21 mouse cellular contexts compared by ENCODE assay signal in genomic region chr14:14309416-14309815, GRCm38 (mm10). TPM values are rescaled to one million over a fixed set of nuclear protein-coding genes. Genes with fewer than 3 reads are reported as not detected.
A peak's percentile ranks its signal among the peaks of the same experiment; 100 is the strongest.
DNase-seq lines count a peak whose midpoint lies in the region; ATAC-seq and TF ChIP-seq lines count a peak whose summit lies in the region.
"Had no signal": no experiment of that assay in that cellular context is flagged by ENCODE, and none has a peak within 500 bp of the region (broad histone marks: within the 10 kb centered on the region; RNA-seq: fewer than 3 reads in every experiment).

No protein-coding gene starts in this region.

- peak; percentile 36 to 37 for DNase-seq in cerebellum, postnatal 14 days
- DNase-seq in heart, adult 2 months = no peak
- no peak for DNase-seq in lung, embryonic 14.5 days
- DNase-seq in lung, postnatal 14 days = no peak
- no peak for DNase-seq in lung, postnatal 4 days
- DNase-seq: kidney, adult 9 months; liver, postnatal 0 days; thymus, postnatal 4 days had no signal

- TF ChIP-seq POLR2A in heart, adult 2 months (IDR thresholded peaks at IDR 0.05; ENCODE audit: insufficient read depth, low read depth, low read length) = no peak

- WGBS in heart, embryonic 15.5 days = 45% methylated on average over 14 of the region's 14 CpGs
- 38% methylated on average over 14 of the region's 14 CpGs for WGBS in heart, adult 2 months
- WGBS in lung, embryonic 14.5 days = 47% methylated on average over 14 of the region's 14 CpGs
- WGBS in limb, embryonic 13.5 days = 55% methylated on average over 14 of the region's 14 CpGs

- peak overlapping the region; percentile 45 for H3K4me2 ChIP-seq in heart, embryonic 15.5 days
- peak overlapping the region; percentile 18; the same call in 1 of the 2 replicates for H3K4me2 ChIP-seq in lung, embryonic 14.5 days
- peak overlapping the region; percentile 48 for H3K4me2 ChIP-seq in limb, embryonic 13.5 days (replicated peaks)
- H3K4me2 ChIP-seq: embryonic facial prominence, embryonic 15.5 days; forebrain, embryonic 13.5 days; hindbrain, embryonic 13.5 days; limb, embryonic 15.5 days had no signal

- H3K4me3 ChIP-seq in heart, embryonic 15.5 days = peak overlapping the region; percentile 14
- H3K4me3 ChIP-seq in heart, adult 2 months = no peak overlapping the region
- H3K4me3 ChIP-seq in lung, embryonic 14.5 days (ENCODE audit: low read depth, low read length) = no peak overlapping the region
- no peak overlapping the region; the same call in 1 of the 2 replicates for H3K4me3 ChIP-seq in limb, embryonic 13.5 days
- H3K4me3 ChIP-seq: embryonic facial prominence, embryonic 15.5 days; forebrain, embryonic 13.5 days; hindbrain, embryonic 13.5 days; midbrain, embryonic 13.5 days had no signal

- no peak overlapping the region for H3K27ac ChIP-seq in heart, embryonic 15.5 days
- no peak overlapping the region for H3K27ac ChIP-seq in heart, adult 2 months
- H3K27ac ChIP-seq in lung, embryonic 14.5 days (ENCODE audit: low read depth) = no peak overlapping the region
- no peak overlapping the region for H3K27ac ChIP-seq in limb, embryonic 13.5 days
- H3K27ac ChIP-seq: embryonic facial prominence, embryonic 15.5 days; forebrain, embryonic 13.5 days; hindbrain, embryonic 13.5 days; limb, embryonic 15.5 days; macrophage; midbrain, embryonic 13.5 days had no signal

- TF ChIP-seq EP300 in heart, adult 2 months (IDR thresholded peaks at IDR 0.05; ENCODE audit: insufficient read depth, low read depth, low read length) = no peak

- TF ChIP-seq CTCF in heart, adult 2 months (IDR thresholded peaks at IDR 0.05) = no peak
- TF ChIP-seq CTCF in lung, embryonic 14.5 days (IDR thresholded peaks at IDR 0.05; ENCODE audit: low read depth) = no peak

- H3K9ac ChIP-seq in heart, embryonic 15.5 days = no peak overlapping the region
- H3K9ac ChIP-seq in heart, adult 2 months (ENCODE audit: low read depth, low read length) = no peak overlapping the region
- no peak overlapping the region for H3K9ac ChIP-seq in lung, embryonic 14.5 days
- H3K9ac ChIP-seq in limb, embryonic 13.5 days = no peak overlapping the region
- H3K9ac ChIP-seq: embryonic facial prominence, embryonic 15.5 days; forebrain, embryonic 13.5 days; hindbrain, embryonic 13.5 days; limb, embryonic 15.5 days; liver, postnatal 0 days; midbrain, embryonic 13.5 days had no signal

- no peaks in the 10 kb centered on the region for H3K36me3 ChIP-seq in heart, embryonic 15.5 days
- no peaks in the 10 kb centered on the region for H3K36me3 ChIP-seq in heart, adult 2 months (ENCODE audit: control insufficient read depth, insufficient read depth, low read length)
- H3K36me3 ChIP-seq in lung, embryonic 14.5 days (ENCODE audit: insufficient read depth) = no peaks in the 10 kb centered on the region
- no peaks in the 10 kb centered on the region for H3K36me3 ChIP-seq in limb, embryonic 13.5 days
- H3K36me3 ChIP-seq: embryonic facial prominence, embryonic 15.5 days; hindbrain, embryonic 13.5 days; limb, embryonic 15.5 days; midbrain, embryonic 13.5 days had no signal

- no peaks in the 10 kb centered on the region for H3K79me2 ChIP-seq in heart, adult 2 months (replicated peaks; ENCODE audit: control insufficient read depth, insufficient read depth, low read length)

- intact Hi-C loops in heart, adult 2 months (cut with DNase I) = no loop called here

- no peak for ATAC-seq in cerebellum, adult (ENCODE audit: insufficient number of reproducible peaks, low FRiP score, low TSS enrichment)
- ATAC-seq in heart, embryonic 15.5 days (replicated peaks; ENCODE audit: insufficient number of reproducible peaks, insufficient read depth, low FRiP score, low read depth) = no peak
- no peak for ATAC-seq in lung, embryonic 14.5 days (ENCODE audit: insufficient read depth)
- no peak for ATAC-seq in limb, embryonic 13.5 days (ENCODE audit: low FRiP score, low read depth)
- ATAC-seq: forebrain, embryonic 13.5 days; liver, postnatal 0 days; midbrain, embryonic 13.5 days had no signal

- H3K4me1 ChIP-seq in heart, embryonic 15.5 days (replicated peaks) = no peaks in the 10 kb centered on the region
- no peaks in the 10 kb centered on the region for H3K4me1 ChIP-seq in heart, adult 2 months (ENCODE audit: control insufficient read depth, insufficient read depth, low read length)
- H3K4me1 ChIP-seq in lung, embryonic 14.5 days (ENCODE audit: insufficient read depth) = no peaks in the 10 kb centered on the region
- no peaks in the 10 kb centered on the region for H3K4me1 ChIP-seq in limb, embryonic 13.5 days
- H3K4me1 ChIP-seq: embryonic facial prominence, embryonic 15.5 days; forebrain, embryonic 13.5 days; hindbrain, embryonic 13.5 days; limb, embryonic 15.5 days; midbrain, embryonic 13.5 days had no signal

- H3K9me3 ChIP-seq in heart, embryonic 15.5 days (replicated peaks) = no peaks in the 10 kb centered on the region
- no peaks in the 10 kb centered on the region for H3K9me3 ChIP-seq in lung, embryonic 14.5 days (ENCODE audit: low read depth, low read length)
- no peaks in the 10 kb centered on the region for H3K9me3 ChIP-seq in limb, embryonic 13.5 days
- H3K9me3 ChIP-seq: embryonic facial prominence, embryonic 15.5 days; forebrain, embryonic 13.5 days; hindbrain, embryonic 13.5 days; limb, embryonic 15.5 days; midbrain, embryonic 13.5 days had no signal

- H3K27me3 ChIP-seq in heart, embryonic 15.5 days = no peaks in the 10 kb centered on the region
- no peaks in the 10 kb centered on the region for H3K27me3 ChIP-seq in heart, adult 2 months (ENCODE audit: control insufficient read depth, insufficient read depth, low read length)
- H3K27me3 ChIP-seq in lung, embryonic 14.5 days (ENCODE audit: insufficient read depth, low read length) = no peaks in the 10 kb centered on the region
- no peaks in the 10 kb centered on the region for H3K27me3 ChIP-seq in limb, embryonic 13.5 days
- H3K27me3 ChIP-seq: embryonic facial prominence, embryonic 15.5 days; forebrain, embryonic 13.5 days; hindbrain, embryonic 13.5 days; limb, embryonic 15.5 days; midbrain, embryonic 13.5 days had no signal

RNA-seq across cellular contexts. Expression of gene Olfr31, which starts 13.2 kb away (rescaled TPM):
- polyA plus RNA-seq in heart, embryonic 15.5 days (2015; fragmentation: Nextera tagmentation; extraction: Ambion mirVana) = not detected in 2 replicates
- not detected for total RNA-seq in heart, adult 2 months (2021)
- polyA plus RNA-seq in heart, adult 2 months (2012; rRNA removed) = not detected in 2 replicates
- polyA plus RNA-seq in lung, embryonic 14.5 days (2014; fragmentation: Nextera tagmentation; extraction: Ambion mirVana) = not detected in 2 replicates
- not detected in 2 replicates for polyA plus RNA-seq in limb, embryonic 13.5 days (2015; fragmentation: Nextera tagmentation; extraction: Ambion mirVana)
- total RNA-seq: adrenal gland, postnatal 14 days; common myeloid progenitor, adult 5-6 weeks; layer of hippocampus, adult 18-20 months had no signal
- polyA plus RNA-seq: embryonic facial prominence, embryonic 15.5 days; forebrain, embryonic 13.5 days; limb, embryonic 15.5 days; liver, postnatal 0 days; macrophage; midbrain, embryonic 13.5 days; neural tube, embryonic 11.5 days had no signal

RNA-seq across cellular contexts. Expression of gene Il3ra, which starts 36.7 kb away (rescaled TPM):
- 4.7 and 8.5 TPM in 2 replicates for polyA plus RNA-seq in heart, embryonic 15.5 days (2015; fragmentation: Nextera tagmentation; extraction: Ambion mirVana)
- total RNA-seq in heart, adult 2 months (2021) = 1 to 10 TPM; 2.6 to 3.7 TPM
- polyA plus RNA-seq in heart, adult 2 months (2012; rRNA removed) = 9.9 and 18.4 TPM in 2 replicates
- polyA plus RNA-seq in lung, embryonic 14.5 days (2014; fragmentation: Nextera tagmentation; extraction: Ambion mirVana) = 7.9 and 10.3 TPM in 2 replicates
- 4.8 and 5.0 TPM in 2 replicates for polyA plus RNA-seq in limb, embryonic 13.5 days (2015; fragmentation: Nextera tagmentation; extraction: Ambion mirVana)

Comparison
In these comparisons a context has a peak if more than half of its experiments do, and no peak if none do; other contexts are left out.
1. DNase-seq: peak in cerebellum, postnatal 14 days (2 of 2); none in heart, adult 2 months (0 of 2), lung, embryonic 14.5 days (single experiment), lung, postnatal 14 days (single experiment) and lung, postnatal 4 days (0 of 2).
2. Peak in every context shown above with its lines, with median percentiles within 50 percentile points of each other: H3K4me2 ChIP-seq.